8 mouse cellular contexts compared by ENCODE assay signal in genomic region chr11:120347301-120347700, GRCm38 (mm10). TPM values are rescaled to one million over a fixed set of nuclear protein-coding genes. Genes with fewer than 3 reads are reported as not detected.
A peak's percentile ranks its signal among the peaks of the same experiment; 100 is the strongest.
DNase-seq lines count a peak whose midpoint lies in the region; ATAC-seq and TF ChIP-seq lines count a peak whose summit lies in the region.

No protein-coding gene starts in this region.

- peak overlapping the region; percentile 100 for H3K27ac ChIP-seq in forebrain, embryonic 10.5 days
- peak overlapping the region; percentile 100 for H3K27ac ChIP-seq in hindbrain, embryonic 16.5 days (ENCODE audit: low read depth, low read length)
- peak overlapping the region; percentile 100 for H3K27ac ChIP-seq in lung, postnatal 0 days (ENCODE audit: low read length)

- peak overlapping the region; percentile 83; the same call in 1 of the 2 replicates for H3K4me3 ChIP-seq in G1E (ENCODE audit: low read depth, low read length)
- H3K4me3 ChIP-seq in forebrain, embryonic 10.5 days = peak overlapping the region; percentile 99
- H3K4me3 ChIP-seq in hindbrain, embryonic 16.5 days (ENCODE audit: low read length) = peak overlapping the region; percentile 85
- peak overlapping the region; percentile 100 for H3K4me3 ChIP-seq in lung, postnatal 0 days (ENCODE audit: low read depth, low read length)

- H3K4me1 ChIP-seq in G1E (ENCODE audit: insufficient read depth, low read depth, low read length) = peaks cover 47% of the 10 kb centered on the region
- peaks cover 46% of the 10 kb centered on the region for H3K4me1 ChIP-seq in forebrain, embryonic 10.5 days
- H3K4me1 ChIP-seq in hindbrain, embryonic 16.5 days (ENCODE audit: control insufficient read depth, insufficient read depth, low read depth, low read length) = peaks cover 30% of the 10 kb centered on the region
- peaks cover 16% of the 10 kb centered on the region for H3K4me1 ChIP-seq in lung, postnatal 0 days (ENCODE audit: insufficient read depth, low read depth, low read length)

- intact Hi-C loops in left cerebral cortex, postnatal 36 days (cut with DNase I) = loop anchor here (5.0 kb wide), 2 partner anchors 35 to 115 kb away; partner anchors contain the start of gene Bahcc1

- H3K4me2 ChIP-seq in hindbrain, embryonic 16.5 days (ENCODE audit: low read length) = peak overlapping the region; percentile 56
- H3K4me2 ChIP-seq in lung, postnatal 0 days (replicated peaks; ENCODE audit: low read depth, low read length) = peak overlapping the region; percentile 90

- peaks cover 32% of the 10 kb centered on the region for H3K27me3 ChIP-seq in G1E (ENCODE audit: insufficient read depth, low read length)
- H3K27me3 ChIP-seq in forebrain, embryonic 10.5 days (ENCODE audit: poor library complexity, severe bottlenecking) = peaks cover 8% of the 10 kb centered on the region; the same call in 1 of the 2 replicates
- no peaks in the 10 kb centered on the region for H3K27me3 ChIP-seq in hindbrain, embryonic 16.5 days (replicated peaks; ENCODE audit: control insufficient read depth, insufficient read depth, low read length)
- no peaks in the 10 kb centered on the region for H3K27me3 ChIP-seq in lung, postnatal 0 days (replicated peaks; ENCODE audit: insufficient read depth, low read length)

- peak; percentile 8 to 35 for DNase-seq in layer of hippocampus, postnatal 10 days (ENCODE audit: low spot score in 2 of 2)
- DNase-seq in layer of hippocampus, adult 9-10 months (ENCODE audit: low spot score) = no peak
- no peak for DNase-seq in G1E (ENCODE audit: low spot score)
- no peak for DNase-seq in forebrain, embryonic 10.5 days (ENCODE audit: extremely low spot score, low spot score)
- DNase-seq in lung, postnatal 0 days (ENCODE audit: low spot score) = peak; percentile 52
- DNase-seq in thymus, postnatal 14 days = peak; percentile 54
- no peak for DNase-seq in left cerebral cortex, postnatal 36 days (ENCODE audit: low spot score in 2 of 2)

- no peak for ATAC-seq in G1E (ENCODE audit: extremely low read depth, insufficient number of reproducible peaks, low FRiP score, poor library complexity, severe bottlenecking)
- ATAC-seq in hindbrain, embryonic 16.5 days = no peak
- no peak for ATAC-seq in lung, postnatal 0 days

- peak overlapping the region; percentile 100 for H3K9ac ChIP-seq in hindbrain, embryonic 16.5 days (ENCODE audit: low read depth, low read length)
- H3K9ac ChIP-seq in lung, postnatal 0 days (replicated peaks; ENCODE audit: low read depth) = peak overlapping the region; percentile 100

- 21% methylated on average over 10 of the region's 10 CpGs for WGBS in forebrain, embryonic 10.5 days
- WGBS in hindbrain, embryonic 16.5 days = 4% methylated on average over 9 of the region's 10 CpGs
- WGBS in lung, postnatal 0 days = 0% methylated on average over 8 of the region's 10 CpGs

- no peak for TF ChIP-seq EP300 in lung, postnatal 0 days (IDR thresholded peaks at IDR 0.05)

- H3K9me3 ChIP-seq in G1E (replicated peaks) = no peaks in the 10 kb centered on the region
- no peaks in the 10 kb centered on the region for H3K9me3 ChIP-seq in forebrain, embryonic 10.5 days
- H3K9me3 ChIP-seq in hindbrain, embryonic 16.5 days (ENCODE audit: control insufficient read depth, low read length) = no peaks in the 10 kb centered on the region
- no peaks in the 10 kb centered on the region for H3K9me3 ChIP-seq in lung, postnatal 0 days (ENCODE audit: low read length)

- no peak for TF ChIP-seq CTCF in G1E (IDR thresholded peaks at IDR 0.05; ENCODE audit: low read depth, low read length)
- no peak for TF ChIP-seq CTCF in lung, postnatal 0 days (IDR thresholded peaks at IDR 0.05)

- H3K36me3 ChIP-seq in G1E (replicated peaks) = peaks cover 18% of the 10 kb centered on the region
- peaks cover 25% of the 10 kb centered on the region for H3K36me3 ChIP-seq in forebrain, embryonic 10.5 days (replicated peaks)
- peaks cover 5% of the 10 kb centered on the region; the same call in 1 of the 2 replicates for H3K36me3 ChIP-seq in hindbrain, embryonic 16.5 days (ENCODE audit: control insufficient read depth, insufficient read depth, low read length)
- H3K36me3 ChIP-seq in lung, postnatal 0 days (ENCODE audit: insufficient read depth, low read length) = peaks cover 9% of the 10 kb centered on the region; the same call in 1 of the 2 replicates

RNA-seq across cellular contexts. Expression of gene Actg1, which starts 1.0 kb away (rescaled TPM):
- total RNA-seq in layer of hippocampus, postnatal 10 days (2021) = 1,000 to 10,000 TPM; 2,523 to 2,576 TPM
- 128 and 155 TPM in 2 replicates for total RNA-seq in G1E (2014; fragmentation: Nextera tagmentation)
- total RNA-seq in G1E (2017) = 179 and 181 TPM in 2 replicates
- 53.9 and 112 TPM in 2 replicates for polyA plus RNA-seq in G1E (2012)
- 2,559 and 2,733 TPM in 2 replicates for polyA plus RNA-seq in forebrain, embryonic 10.5 days (2016; fragmentation: Nextera tagmentation; extraction: Ambion mirVana)
- 4,199 and 4,222 TPM in 2 replicates for polyA plus RNA-seq in hindbrain, embryonic 16.5 days (2015; fragmentation: Nextera tagmentation; extraction: Ambion mirVana)
- 1,989 and 2,317 TPM in 2 replicates for polyA plus RNA-seq in lung, postnatal 0 days (2015; fragmentation: Nextera tagmentation; extraction: Ambion mirVana)
- 1,000 to 10,000 TPM; 1,144 to 1,299 TPM for total RNA-seq in left cerebral cortex, postnatal 36 days (2021)

RNA-seq across cellular contexts. Expression of gene Fscn2, which starts 14.0 kb away (rescaled TPM):
- not detected for total RNA-seq in layer of hippocampus, postnatal 10 days (2021)
- not detected in 2 replicates for total RNA-seq in G1E (2014; fragmentation: Nextera tagmentation)
- 0.11 TPM in 1 of 2 replicates, not detected in the other for total RNA-seq in G1E (2017)
- 0.03 TPM in 1 of 2 replicates, not detected in the other for polyA plus RNA-seq in G1E (2012)
- 0.32 TPM in 1 of 2 replicates, not detected in the other for polyA plus RNA-seq in forebrain, embryonic 10.5 days (2016; fragmentation: Nextera tagmentation; extraction: Ambion mirVana)
- polyA plus RNA-seq in hindbrain, embryonic 16.5 days (2015; fragmentation: Nextera tagmentation; extraction: Ambion mirVana) = 0.66 and 1.6 TPM in 2 replicates
- 0.36 and 0.74 TPM in 2 replicates for polyA plus RNA-seq in lung, postnatal 0 days (2015; fragmentation: Nextera tagmentation; extraction: Ambion mirVana)
- under 1 TPM; 0.25 to 0.72 TPM for total RNA-seq in left cerebral cortex, postnatal 36 days (2021)

RNA-seq across cellular contexts. Expression of gene Faap100, which starts 31.3 kb away (rescaled TPM):
- 10 to 100 TPM; 58.8 to 62.0 TPM for total RNA-seq in layer of hippocampus, postnatal 10 days (2021)
- total RNA-seq in G1E (2014; fragmentation: Nextera tagmentation) (12.0 and 13.6 TPM in 2 replicates), G1E (2017) (5.2 and 6.2 TPM in 2 replicates)
- polyA plus RNA-seq in G1E (2012) = 29.7 and 30.6 TPM in 2 replicates
- polyA plus RNA-seq in forebrain, embryonic 10.5 days (2016; fragmentation: Nextera tagmentation; extraction: Ambion mirVana) = 33.8 and 36.0 TPM in 2 replicates
- 103 and 109 TPM in 2 replicates for polyA plus RNA-seq in hindbrain, embryonic 16.5 days (2015; fragmentation: Nextera tagmentation; extraction: Ambion mirVana)
- polyA plus RNA-seq in lung, postnatal 0 days (2015; fragmentation: Nextera tagmentation; extraction: Ambion mirVana) = 18.1 and 19.6 TPM in 2 replicates
- 10 to 100 TPM; 12.8 to 16.4 TPM for total RNA-seq in left cerebral cortex, postnatal 36 days (2021)

Comparison
In these comparisons a context has a peak if more than half of its experiments do, and no peak if none do; other contexts are left out.
1. DNase-seq: peak in layer of hippocampus, postnatal 10 days (2 of 2), lung, postnatal 0 days (single experiment) and thymus, postnatal 14 days (single experiment); none in layer of hippocampus, adult 9-10 months (single experiment), G1E (single experiment), forebrain, embryonic 10.5 days (single experiment) and left cerebral cortex, postnatal 36 days (0 of 2).
2. RNA of gene Actg1, which starts 1.0 kb away (polyA plus RNA-seq): 4,199 to 4,222 TPM in hindbrain, embryonic 16.5 days, 2,559 to 2,733 TPM in forebrain, embryonic 10.5 days and 1,989 to 2,317 TPM in lung, postnatal 0 days; 53.9 to 112 TPM in G1E; every median in the first group is over 10 times any median in the second.
3. Peak in every context shown above with its lines, with median percentiles within 50 percentile points of each other: H3K4me3 ChIP-seq and H3K27ac ChIP-seq.